Mouse (Mus musculus) limb, embryonic 15.5 days (tissue): ENCODE measurements at regions not wholly inside any gene's neighbourhood (a gene's known extent, or its start where the extent isn't known, plus 50 kb on each side); places are given as distances from the start of the nearest gene placed in this dataset.
"Not testable (repeated sequence)": the region's sequence is repeated elsewhere in the genome, so short reads cannot be mapped to it uniquely, and the experiment has no call there.

ENCODE experiments used
- ATAC-seq: fragments of 200-750 bp; cut with Nextera tagmentation; 2 replicates; pipeline ENCODE4 v1.8.0; 2017; ENCODE audit warnings: low read depth, moderate TSS enrichment; ENCODE audit not compliant: insufficient number of reproducible peaks, low FRiP score, low TSS enrichment
- H3K27ac ChIP-seq: fragments of 300-500 bp; sonication (generic); 2 replicates; pipeline ENCODE4 v1.5.1; 2015; ENCODE audit warnings: moderate library complexity, mild to moderate bottlenecking, inconsistent platforms
- H3K27me3 ChIP-seq: fragments of 300-500 bp; sonication (generic); 2 replicates; pipeline ENCODE4 v1.6.1; 2015; ENCODE audit warnings: inconsistent platforms
- H3K36me3 ChIP-seq: fragments of 300-500 bp; sonication (generic); 2 replicates; pipeline ENCODE4 v1.6.1; 2015; ENCODE audit warnings: inconsistent platforms
- H3K4me1 ChIP-seq: fragments of 300-500 bp; sonication (generic); 2 replicates; pipeline ENCODE4 v1.6.1; 2015; ENCODE audit warnings: inconsistent platforms
- H3K4me2 ChIP-seq: fragments of 300-500 bp; sonication (generic); 2 replicates; pipeline ENCODE4 v1.6.1; 2015; ENCODE audit warnings: mild to moderate bottlenecking, inconsistent platforms
- H3K4me3 ChIP-seq: fragments of 300-500 bp; sonication (generic); 2 replicates; pipeline ENCODE4 v1.5.1; 2015; ENCODE audit warnings: mild to moderate bottlenecking, inconsistent platforms
- H3K9ac ChIP-seq: fragments of 300-500 bp; sonication (generic); 2 replicates; pipeline ENCODE4 v1.6.1; 2015; ENCODE audit warnings: inconsistent platforms
- H3K9me3 ChIP-seq: fragments of 300-500 bp; sonication (generic); 2 replicates; pipeline ENCODE4 v1.6.1; 2016; ENCODE audit warnings: inconsistent platforms
- WGBS: fragments of 180-500 bp; shearing (Covaris S2); methylation state at CpG from one replicate; pipeline ENCODE4 v1.1.7; 2015; 5-methylcytosine and 5-hydroxymethylcytosine counted together

DNA sequence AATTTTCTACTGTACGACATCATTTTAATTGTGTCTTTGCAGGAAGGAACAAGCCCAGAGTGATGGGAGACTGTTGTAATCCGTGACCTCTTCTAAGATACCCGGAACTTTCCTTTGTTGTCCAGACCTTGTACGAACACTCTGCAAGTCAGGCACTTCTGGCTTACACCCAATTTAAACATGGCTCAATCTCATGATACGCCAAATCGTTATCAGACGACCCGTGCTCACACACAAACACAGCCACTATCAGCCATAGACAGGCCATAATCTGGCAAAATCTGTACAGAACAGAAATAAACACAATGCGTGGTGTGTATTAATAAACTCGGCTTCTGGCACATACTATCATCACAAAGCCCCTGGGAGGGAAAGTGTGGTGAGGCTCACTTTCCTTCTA lies 190.2 kb upstream of the Gm37988 start:
- WGBS = 79% methylated on average over 10 of the region's 10 CpGs

DNA sequence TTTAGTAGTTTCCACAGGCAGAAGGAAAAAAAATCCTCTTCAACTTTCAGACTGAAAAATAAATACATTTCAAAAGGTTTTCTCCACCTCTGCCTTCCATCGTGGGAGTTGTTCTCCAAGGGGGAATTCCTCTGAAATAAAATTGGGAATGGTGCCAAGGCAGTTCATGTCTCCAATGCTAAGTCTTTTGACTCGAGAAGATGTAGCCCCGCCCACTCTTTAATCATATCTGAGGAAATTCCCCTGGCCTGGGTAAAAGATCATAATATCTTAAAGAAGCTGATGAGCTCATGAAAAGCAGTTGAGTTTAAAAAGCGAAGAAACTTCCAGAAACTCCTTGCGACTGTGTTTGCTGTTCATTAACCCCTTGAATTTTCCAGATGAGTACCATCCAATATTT lies 185.3 kb upstream of the Gm37988 start:
- no peaks in the 10 kb centered on the region for H3K4me1 ChIP-seq
- no peak for ATAC-seq
- no peak overlapping the region for H3K27ac ChIP-seq
- no peak overlapping the region for H3K4me2 ChIP-seq
- 36% methylated on average over 5 of the region's 5 CpGs for WGBS
- H3K27me3 ChIP-seq = no peaks in the 10 kb centered on the region
- no peak overlapping the region for H3K4me3 ChIP-seq
- H3K9me3 ChIP-seq = no peaks in the 10 kb centered on the region
- no peak overlapping the region for H3K9ac ChIP-seq
- no peaks in the 10 kb centered on the region for H3K36me3 ChIP-seq

More for the DNA sequence above, 190.2 kb upstream of the Gm37988 start:
- Histone ChIP-seq H3K9ac (no peak overlapping the region), H3K27ac (no peak overlapping the region), H3K36me3 (no peaks in the 10 kb centered on the region), H3K4me3 (no peak overlapping the region), H3K4me1 (0 out of 2 replicates have a peak, but pooled peaks cover 2% of the 10 kb centered on the region), H3K4me2 (no peak overlapping the region), H3K27me3 (no peaks in the 10 kb centered on the region), H3K9me3 (no peaks in the 10 kb centered on the region)
- no peak for ATAC-seq

DNA sequence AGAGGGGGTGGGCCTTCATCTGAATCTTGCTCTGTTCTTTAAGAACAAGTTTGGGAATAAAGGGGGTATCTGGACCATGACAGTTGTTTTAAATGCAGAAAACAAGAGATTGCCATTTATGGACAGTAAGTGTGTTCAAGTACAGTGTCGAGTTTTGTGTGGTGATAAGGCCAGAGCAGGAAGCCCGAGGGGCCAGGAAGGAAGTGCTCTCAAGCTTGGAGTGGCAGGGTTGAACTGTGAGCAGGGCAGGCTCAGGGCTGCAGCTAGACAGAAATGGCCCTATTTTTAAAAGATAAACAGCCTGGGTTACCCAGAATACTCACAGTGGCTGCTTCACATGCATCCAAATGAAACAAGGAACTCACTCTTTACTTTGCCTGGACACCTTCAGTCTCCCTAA lies 184.4 kb upstream of the Gm37988 start:
- H3K9me3 ChIP-seq = no peaks in the 10 kb centered on the region
- 61% methylated on average over 2 of the region's 2 CpGs for WGBS
- H3K9ac ChIP-seq = no peak overlapping the region
- H3K4me2 ChIP-seq = no peak overlapping the region
- no peak overlapping the region for H3K27ac ChIP-seq
- no peaks in the 10 kb centered on the region for H3K27me3 ChIP-seq
- no peak for ATAC-seq
- no peaks in the 10 kb centered on the region for H3K36me3 ChIP-seq
- no peak overlapping the region for H3K4me3 ChIP-seq
- no peaks in the 10 kb centered on the region for H3K4me1 ChIP-seq

DNA sequence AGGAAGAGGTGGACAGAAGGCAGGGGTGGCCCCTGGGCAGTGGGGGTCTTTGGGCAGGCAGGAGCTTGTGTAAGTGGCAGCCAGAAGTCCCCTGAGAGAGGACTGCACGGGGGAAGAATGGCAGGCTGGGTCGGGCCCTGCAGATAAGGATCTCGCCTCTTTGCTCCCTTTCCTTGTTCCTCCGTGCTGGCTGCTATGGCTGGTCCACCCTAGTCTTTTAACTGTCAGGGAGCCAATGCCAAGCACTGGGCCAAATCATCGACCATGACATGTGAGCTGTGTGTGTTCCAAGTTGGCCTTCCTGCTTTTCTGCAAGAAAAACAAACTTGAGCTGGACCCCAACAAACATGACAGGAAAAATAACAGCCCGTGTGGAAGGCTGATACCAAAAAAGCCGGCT lies 153.8 kb upstream of the Gm37988 start:
- H3K4me2 ChIP-seq = no peak overlapping the region
- no peak overlapping the region for H3K9ac ChIP-seq
- no peak for ATAC-seq
- H3K4me3 ChIP-seq = no peak overlapping the region
- 32% methylated on average over 7 of the region's 7 CpGs for WGBS
- H3K36me3 ChIP-seq = no peaks in the 10 kb centered on the region
- no peaks in the 10 kb centered on the region for H3K4me1 ChIP-seq
- H3K27ac ChIP-seq = no peak overlapping the region
- no peaks in the 10 kb centered on the region for H3K9me3 ChIP-seq
- no peaks in the 10 kb centered on the region for H3K27me3 ChIP-seq

DNA sequence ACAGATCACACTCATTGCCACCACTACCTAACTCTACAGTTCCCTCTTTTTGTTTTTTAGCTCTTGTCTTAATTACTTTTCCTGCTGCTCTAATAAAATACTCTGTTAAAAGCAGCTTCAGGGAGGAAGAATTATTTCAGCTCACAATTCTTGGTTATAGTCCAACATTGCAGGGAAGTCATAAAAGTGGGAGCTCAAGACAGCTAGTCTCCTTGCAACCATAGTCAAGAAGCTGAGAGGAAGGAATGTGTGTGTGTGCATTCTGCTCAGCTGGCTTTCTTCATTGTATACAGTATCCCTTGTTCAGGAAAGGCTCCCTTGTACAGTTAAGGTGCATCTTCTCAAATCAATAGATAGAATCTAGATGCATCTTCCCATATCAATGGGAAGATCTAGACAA lies 152.4 kb upstream of the Gm37988 start:
- Histone ChIP-seq H3K4me1 (no peaks in the 10 kb centered on the region), H3K4me2 (no peak overlapping the region), H3K4me3 (no peak overlapping the region), H3K9me3 (no peaks in the 10 kb centered on the region), H3K9ac (no peak overlapping the region), H3K27me3 (no peaks in the 10 kb centered on the region), H3K36me3 (no peaks in the 10 kb centered on the region), H3K27ac (no peak overlapping the region)
- no peak for ATAC-seq

DNA sequence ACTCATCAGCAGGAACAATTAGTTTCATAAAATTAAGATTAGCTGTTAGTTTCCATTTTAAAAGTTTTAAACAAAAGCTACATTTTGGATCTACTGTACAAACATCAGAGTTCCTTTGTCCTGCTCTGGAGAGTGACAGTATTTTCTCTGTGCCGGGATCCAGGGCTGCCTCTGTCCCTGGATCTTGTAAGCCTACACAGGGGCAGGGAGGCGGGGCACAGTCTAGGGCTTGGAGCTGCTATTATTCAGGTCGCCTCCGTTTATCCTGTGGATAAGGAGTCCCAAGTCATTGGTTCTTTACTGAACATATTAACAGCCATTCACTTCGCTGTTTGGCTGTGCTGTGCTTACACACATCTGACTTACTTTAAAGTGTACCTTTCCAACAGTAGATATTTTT lies 150.8 kb upstream of the Gm37988 start:
- Histone ChIP-seq H3K4me3 (no peak overlapping the region), H3K27ac (no peak overlapping the region), H3K4me1 (no peaks in the 10 kb centered on the region), H3K27me3 (no peaks in the 10 kb centered on the region), H3K4me2 (no peak overlapping the region), H3K36me3 (no peaks in the 10 kb centered on the region), H3K9me3 (no peaks in the 10 kb centered on the region), H3K9ac (no peak overlapping the region)
- ATAC-seq = no peak
- WGBS = 45% methylated on average over 5 of the region's 5 CpGs

DNA sequence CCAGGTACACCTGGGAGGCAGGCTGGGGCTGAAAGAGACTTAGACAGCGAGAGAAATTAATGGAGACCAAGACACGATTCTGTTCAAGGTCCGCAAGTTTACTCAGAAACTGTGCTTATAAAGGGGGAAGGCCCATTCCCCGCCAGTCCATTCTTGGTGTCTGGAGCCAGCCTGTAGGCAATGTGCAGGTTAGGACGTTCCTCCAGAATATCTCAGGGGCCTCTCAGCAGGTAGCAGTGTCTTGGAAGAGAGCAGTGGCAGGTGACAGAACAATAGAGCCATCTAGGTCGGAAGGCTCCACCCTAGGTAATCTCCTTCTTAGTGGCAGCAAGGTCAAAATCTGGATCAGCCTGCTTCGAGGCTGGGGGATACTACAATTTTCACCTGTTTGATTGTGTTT lies 147.6 kb upstream of the Gm37988 start:
- H3K4me1 ChIP-seq, H3K27ac ChIP-seq, H3K4me3 ChIP-seq, H3K27me3 ChIP-seq, H3K4me2 ChIP-seq, H3K9ac ChIP-seq, H3K9me3 ChIP-seq, ATAC-seq, H3K36me3 ChIP-seq: not testable (repeated sequence)
- 78% methylated on average over 7 of the region's 7 CpGs for WGBS

DNA sequence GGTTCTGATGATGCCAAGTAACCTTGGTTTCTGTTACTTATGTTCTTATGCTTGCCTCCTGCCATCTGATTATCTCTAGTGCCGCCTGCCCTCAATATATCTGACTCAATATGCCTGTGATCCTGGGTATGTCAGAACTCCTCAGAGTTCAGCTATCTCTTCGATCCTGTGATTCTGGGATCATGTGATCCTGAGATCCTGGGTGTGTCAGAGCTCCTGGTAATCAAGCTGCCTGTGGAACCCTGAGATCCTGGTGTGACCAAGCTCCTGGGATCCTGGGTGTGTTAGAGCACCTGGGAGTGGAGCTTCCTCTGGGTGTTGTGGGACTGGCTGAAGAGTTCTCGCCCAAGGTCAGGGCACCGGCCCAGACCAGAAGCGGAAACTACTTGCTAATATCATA lies 147.1 kb upstream of the Gm37988 start:
- not testable (repeated sequence) for ATAC-seq, H3K9ac ChIP-seq, H3K36me3 ChIP-seq, H3K4me3 ChIP-seq, H3K4me2 ChIP-seq, H3K27me3 ChIP-seq, H3K27ac ChIP-seq, H3K4me1 ChIP-seq, H3K9me3 ChIP-seq
- WGBS = 93% methylated on average over 5 of the region's 5 CpGs

DNA sequence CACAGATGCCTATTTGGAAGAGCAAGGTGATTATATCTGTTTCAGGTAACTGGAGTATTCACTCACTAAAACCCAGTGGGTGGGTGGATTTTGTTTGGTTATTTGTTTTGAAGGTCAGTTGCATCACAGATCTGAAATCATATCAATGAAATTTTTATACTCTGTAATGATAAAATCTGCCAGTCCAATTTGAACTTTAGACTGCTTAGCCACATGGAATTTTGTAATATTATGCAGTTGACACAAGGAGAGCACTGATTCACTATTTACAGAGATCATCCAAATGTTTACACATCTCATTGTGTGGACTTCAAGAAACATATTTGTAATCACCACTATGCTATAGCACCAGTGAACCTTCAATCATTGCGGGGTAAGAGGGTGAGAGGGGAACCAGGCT lies 145.9 kb upstream of the Gm37988 start:
- Histone ChIP-seq H3K4me2 (no peak overlapping the region), H3K27ac (no peak overlapping the region), H3K36me3 (no peaks in the 10 kb centered on the region), H3K4me1 (no peaks in the 10 kb centered on the region), H3K4me3 (no peak overlapping the region), H3K9ac (no peak overlapping the region), H3K27me3 (no peaks in the 10 kb centered on the region), H3K9me3 (no peaks in the 10 kb centered on the region)
- ATAC-seq = no peak
- WGBS = 91% methylated on average over 1 of the region's 1 CpGs

DNA sequence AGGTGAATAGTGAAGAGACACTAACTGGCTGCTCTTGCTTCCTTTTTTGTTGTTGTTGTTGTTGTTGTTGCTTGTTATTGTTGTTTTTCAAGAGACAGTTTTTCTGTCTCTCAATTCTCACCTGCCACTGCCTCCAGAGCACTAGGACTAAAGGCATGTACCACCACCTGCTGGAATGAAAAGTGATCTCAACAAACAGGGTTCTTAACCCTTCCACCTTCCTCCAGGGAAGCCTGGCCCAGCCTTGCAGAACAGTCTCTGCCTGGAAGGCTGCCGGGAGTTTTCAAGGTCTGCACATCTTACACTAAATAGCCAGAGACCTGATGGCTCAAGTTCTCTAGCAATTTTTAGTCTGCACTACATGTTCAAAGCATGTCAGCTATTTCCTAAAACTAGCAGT lies 138.0 kb upstream of the Gm37988 start:
- Histone ChIP-seq H3K9me3 (no peaks in the 10 kb centered on the region), H3K4me1 (no peaks in the 10 kb centered on the region; the same call in 1 of the 2 replicates), H3K27me3 (no peaks in the 10 kb centered on the region), H3K9ac (no peak overlapping the region), H3K4me3 (no peak overlapping the region), H3K36me3 (no peaks in the 10 kb centered on the region), H3K4me2 (no peak overlapping the region), H3K27ac (no peak overlapping the region)
- no peak for ATAC-seq
- 57% methylated on average over 1 of the region's 1 CpGs for WGBS

DNA sequence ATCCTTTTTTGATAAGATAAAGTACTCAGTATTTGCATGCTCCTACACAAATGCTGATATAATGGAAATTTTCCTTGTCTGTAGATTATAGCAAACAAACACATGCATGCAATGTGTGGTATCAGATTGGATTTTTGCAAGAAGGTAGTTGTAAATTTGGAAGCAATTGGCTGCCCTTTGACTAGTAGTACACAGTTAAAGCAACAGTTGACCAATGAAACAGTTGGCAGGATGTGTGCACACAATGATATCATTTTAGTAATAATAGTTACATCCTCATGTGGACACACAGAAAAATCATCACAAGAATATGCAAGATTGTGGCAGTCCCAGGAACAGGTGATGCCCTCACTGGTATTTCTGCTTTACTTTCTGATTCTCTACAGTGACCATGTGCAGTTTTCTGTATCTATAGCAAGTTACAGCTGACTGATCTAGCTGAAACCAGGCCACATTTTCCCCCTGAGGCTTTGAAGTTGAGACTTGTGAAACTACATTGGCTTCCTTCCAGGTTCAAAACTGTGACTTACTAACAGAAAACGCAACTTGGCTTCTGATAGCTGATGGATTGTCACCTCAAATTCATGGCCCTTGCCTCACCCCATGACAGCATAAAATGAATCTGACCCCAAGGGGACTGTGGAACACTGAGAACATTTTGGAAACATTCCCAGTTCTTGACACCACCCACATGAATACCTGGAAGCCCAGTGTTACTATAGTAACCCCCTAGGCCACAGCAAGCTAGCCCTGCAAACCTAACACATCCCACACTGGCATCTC lies 136.3 kb upstream of the Gm37988 start:
- Histone ChIP-seq H3K36me3 (no peaks in the 10 kb centered on the region), H3K9ac (no peak overlapping the region), H3K4me3 (no peak overlapping the region), H3K27ac (no peak overlapping the region), H3K4me1 (no peaks in the 10 kb centered on the region; the same call in 1 of the 2 replicates), H3K4me2 (no peak overlapping the region), H3K27me3 (no peaks in the 10 kb centered on the region), H3K9me3 (no peaks in the 10 kb centered on the region)
- WGBS = 15% methylated on average over 1 of the region's 1 CpGs
- ATAC-seq = no peak

DNA sequence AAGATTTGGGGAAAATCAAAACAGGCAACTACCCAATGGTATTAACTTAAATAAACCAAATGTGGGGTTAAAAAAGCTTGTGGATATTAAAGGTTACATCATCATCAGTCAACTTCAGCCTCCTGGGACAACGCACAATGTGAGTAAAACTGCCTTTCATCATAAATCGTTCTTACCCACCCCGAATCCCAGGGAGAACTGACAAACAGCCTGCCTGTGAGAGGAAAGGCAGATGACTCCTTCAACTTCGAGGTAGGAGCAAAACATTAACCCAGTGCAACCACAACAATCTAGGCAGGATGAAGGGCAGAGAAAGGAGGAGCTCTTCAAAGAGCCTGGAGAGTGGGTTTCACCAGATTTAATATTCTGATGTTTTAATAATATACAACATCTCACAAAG lies 135.3 kb upstream of the Gm37988 start:
- Histone ChIP-seq H3K9ac (no peak overlapping the region), H3K27ac (no peak overlapping the region), H3K4me2 (no peak overlapping the region), H3K27me3 (no peaks in the 10 kb centered on the region), H3K36me3 (no peaks in the 10 kb centered on the region), H3K4me1 (no peaks in the 10 kb centered on the region; the same call in 1 of the 2 replicates), H3K4me3 (no peak overlapping the region), H3K9me3 (no peaks in the 10 kb centered on the region)
- WGBS = 16% methylated on average over 4 of the region's 4 CpGs
- ATAC-seq = no peak

DNA sequence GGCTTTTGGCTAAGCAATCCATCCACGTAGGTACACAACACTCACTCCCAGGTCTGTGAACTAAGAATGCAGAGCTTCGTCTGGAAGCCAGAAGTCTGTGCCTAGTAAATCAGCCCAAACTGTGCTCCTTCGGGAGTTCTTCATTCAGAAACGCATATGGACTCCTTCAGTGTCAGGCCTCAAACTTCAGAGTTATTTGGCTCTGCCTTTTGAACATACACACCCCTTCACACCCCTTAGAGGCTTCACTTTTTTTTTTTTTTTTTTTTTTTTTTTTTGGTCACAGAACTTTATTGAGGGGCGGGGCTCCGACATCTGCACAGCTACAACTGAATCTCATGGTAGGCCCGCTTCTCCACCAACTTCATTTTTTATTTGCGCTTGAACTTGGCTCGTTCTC lies 120.1 kb upstream of the Gm37988 start:
- H3K4me1 ChIP-seq = no peaks in the 10 kb centered on the region
- no peaks in the 10 kb centered on the region for H3K27me3 ChIP-seq
- no peak for ATAC-seq
- no peak overlapping the region for H3K4me3 ChIP-seq
- 71% methylated on average over 9 of the region's 9 CpGs for WGBS
- H3K36me3 ChIP-seq = no peaks in the 10 kb centered on the region
- H3K9ac ChIP-seq = no peak overlapping the region
- no peak overlapping the region for H3K27ac ChIP-seq
- H3K4me2 ChIP-seq = no peak overlapping the region
- H3K9me3 ChIP-seq = no peaks in the 10 kb centered on the region
